Mouse (Mus musculus) ES-Bruce4 (cell line): ENCODE measurements around the gene Prkd3. TPM values are rescaled to one million over a fixed set of nuclear protein-coding genes. Genes with fewer than 3 reads are reported as not detected.

Experiments
- H3K27ac ChIP-seq: 2 replicates; pipeline ENCODE4 v1.5.1; 2012; ENCODE audit warnings: low read length, inconsistent platforms; ENCODE audit not compliant: insufficient read depth
- H3K27me3 ChIP-seq: 2 replicates; pipeline ENCODE4 v1.6.1; 2012; ENCODE audit warnings: mild to moderate bottlenecking, low read length, inconsistent platforms; ENCODE audit not compliant: control insufficient read depth, poor library complexity, insufficient read depth, severe bottlenecking
- H3K36me3 ChIP-seq: 2 replicates; pipeline ENCODE4 v1.6.1; 2012; ENCODE audit warnings: inconsistent platforms, mild to moderate bottlenecking, low read length, moderate library complexity; ENCODE audit not compliant: control insufficient read depth, poor library complexity, insufficient read depth, severe bottlenecking
- H3K4me1 ChIP-seq: one replicate; pipeline ENCODE4 v1.8.1; 2011; ENCODE audit warnings: low read length; ENCODE audit not compliant: control insufficient read depth, insufficient read depth
- H3K4me3 ChIP-seq: 2 replicates; pipeline ENCODE4 v1.5.1; 2011; ENCODE audit warnings: low read depth, mild to moderate bottlenecking, low read length
- H3K9ac ChIP-seq: 2 replicates; pipeline ENCODE4 v1.6.1; 2012; ENCODE audit warnings: low read depth, mild to moderate bottlenecking, inconsistent platforms; ENCODE audit not compliant: poor library complexity, severe bottlenecking
- H3K9me3 ChIP-seq: replicated peaks from 2 replicates; pipeline ENCODE4 v1.6.1; 2012; ENCODE audit warnings: mild to moderate bottlenecking, low read length, inconsistent platforms; ENCODE audit not compliant: control insufficient read depth, poor library complexity, insufficient read depth, severe bottlenecking
- CTCF ChIP-seq: IDR thresholded peaks from one replicate; pipeline ENCODE4 v1.8.1; 2011; ENCODE audit warnings: low read depth, low read length
- EP300 ChIP-seq: IDR thresholded peaks from 2 replicates; pipeline ENCODE4 v1.6.1; 2011; ENCODE audit warnings: low read depth, low read length; ENCODE audit not compliant: insufficient read depth
- POLR2A ChIP-seq: IDR thresholded peaks from one replicate; pipeline ENCODE4 v1.8.1; 2011; ENCODE audit warnings: low read length; ENCODE audit not compliant: insufficient read depth
- polyA plus RNA-seq: library from polyadenylated mRNA; stranded (reverse); fragments of >200 nt; gene quantifications from 2 replicates; pipeline ENCODE4 v1.2.4, GENCODE M21; 2011; ENCODE audit warnings: low read depth; ENCODE audit not compliant: missing spikeins, insufficient read depth, insufficient read length

Prkd3 gene
- polyA plus RNA-seq, 1 experiment = 37.5 TPM

DNA sequence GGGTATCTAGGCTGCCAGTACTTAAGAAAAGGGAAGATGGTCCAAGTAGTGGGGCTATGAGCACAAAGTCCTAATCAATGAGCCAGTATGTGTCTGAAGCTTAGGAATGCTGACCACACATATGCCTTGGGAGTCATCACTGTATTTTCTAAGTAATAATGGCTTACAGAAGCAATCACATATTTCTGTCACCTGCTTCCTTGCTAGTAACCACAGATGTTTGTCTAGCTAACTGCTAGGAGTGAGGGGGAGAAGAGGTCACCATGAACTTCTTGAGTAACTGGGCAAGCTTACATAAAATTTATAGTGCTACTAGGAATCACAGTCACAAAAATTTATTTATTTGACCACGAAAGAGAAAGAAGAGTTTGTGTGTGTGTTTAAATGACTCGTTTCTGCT lies 22.5 kb downstream of the Prkd3 start:
- Histone ChIP-seq H3K36me3 (no peaks in the 10 kb centered on the region), H3K9me3 (no peaks in the 10 kb centered on the region), H3K9ac (no peak overlapping the region), H3K27ac (no peak overlapping the region), H3K4me1 (peaks cover 1% of the 10 kb centered on the region), H3K27me3 (no peaks in the 10 kb centered on the region), H3K4me3 (no peak overlapping the region)
- no peak for TF ChIP-seq POLR2A
- TF ChIP-seq EP300 = no peak
- TF ChIP-seq CTCF = no peak

DNA sequence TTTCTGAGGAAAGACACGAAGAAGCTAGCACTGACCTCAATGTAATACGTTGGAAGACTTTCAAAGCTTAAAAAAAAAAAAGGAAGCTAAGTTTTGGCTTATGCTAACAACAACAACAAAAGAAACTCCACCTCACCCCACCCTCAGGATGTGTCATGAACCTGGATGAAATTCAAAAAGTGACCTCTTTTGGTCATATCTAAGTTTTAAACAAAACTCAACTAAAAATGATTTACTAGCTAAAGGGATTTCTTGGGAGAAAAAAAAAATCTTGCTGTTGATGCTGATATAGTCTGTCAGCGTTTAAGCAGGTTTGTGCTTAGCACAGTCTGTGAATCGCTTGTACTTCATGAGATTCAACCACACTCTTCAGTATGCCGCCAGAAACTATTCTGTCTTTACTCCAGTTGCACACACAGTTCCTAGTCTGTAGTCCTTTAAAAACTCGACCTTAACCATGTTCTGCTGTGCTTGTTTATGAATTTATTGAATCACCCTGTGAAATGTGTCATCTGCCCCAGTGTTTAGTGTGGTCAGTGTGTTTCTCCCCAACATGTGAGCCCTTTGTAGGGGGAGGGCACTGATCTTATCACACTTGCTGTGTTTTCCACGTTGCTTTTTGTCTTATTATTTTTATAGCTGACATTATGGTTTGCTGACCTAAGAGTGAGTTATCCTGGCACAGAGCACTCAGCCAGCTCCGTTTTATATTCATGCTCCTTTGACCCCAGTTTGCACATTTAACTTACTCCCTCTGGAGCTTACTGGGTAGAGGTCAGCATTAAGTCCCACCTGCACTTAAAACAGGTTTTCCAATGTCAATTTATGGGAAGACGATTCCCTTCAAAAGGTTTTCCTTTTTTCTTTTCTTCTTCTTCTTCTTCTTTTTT lies 25.4 kb downstream of the Prkd3 start:
- Histone ChIP-seq H3K9me3 (no peaks in the 10 kb centered on the region), H3K27ac (no peak overlapping the region), H3K27me3 (no peaks in the 10 kb centered on the region), H3K4me1 (peaks cover 2% of the 10 kb centered on the region), H3K36me3 (no peaks in the 10 kb centered on the region), H3K4me3 (no peak overlapping the region), H3K9ac (no peak overlapping the region)
- TF ChIP-seq POLR2A (no peak), EP300 (no peak), CTCF (no peak)

DNA sequence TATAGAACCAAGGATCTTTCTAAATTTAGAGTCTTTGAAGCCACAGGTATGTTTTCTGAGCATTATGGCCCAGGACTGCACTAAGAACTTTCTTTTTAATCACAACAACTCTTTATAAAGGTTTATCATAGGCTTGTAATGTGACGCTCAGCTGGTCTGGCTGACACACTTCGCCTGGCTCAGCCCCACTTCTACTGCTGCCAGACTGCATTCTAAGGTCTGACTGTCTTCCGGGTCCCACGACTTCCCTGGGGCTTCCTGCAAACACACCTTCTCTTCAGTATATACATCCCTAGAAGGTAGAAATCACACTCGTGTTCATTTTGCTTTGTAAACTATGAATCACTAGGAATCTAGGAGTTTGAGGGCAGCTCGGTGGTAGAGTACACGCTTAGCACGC lies 26.2 kb downstream of the Prkd3 start:
- H3K36me3 ChIP-seq = no peaks in the 10 kb centered on the region
- H3K4me3 ChIP-seq = no peak overlapping the region
- no peaks in the 10 kb centered on the region for H3K27me3 ChIP-seq
- no peaks in the 10 kb centered on the region for H3K9me3 ChIP-seq
- H3K27ac ChIP-seq = no peak overlapping the region
- H3K9ac ChIP-seq = no peak overlapping the region
- H3K4me1 ChIP-seq = peaks cover 2% of the 10 kb centered on the region
- TF ChIP-seq POLR2A = no peak
- TF ChIP-seq EP300 = no peak
- no peak for TF ChIP-seq CTCF

DNA sequence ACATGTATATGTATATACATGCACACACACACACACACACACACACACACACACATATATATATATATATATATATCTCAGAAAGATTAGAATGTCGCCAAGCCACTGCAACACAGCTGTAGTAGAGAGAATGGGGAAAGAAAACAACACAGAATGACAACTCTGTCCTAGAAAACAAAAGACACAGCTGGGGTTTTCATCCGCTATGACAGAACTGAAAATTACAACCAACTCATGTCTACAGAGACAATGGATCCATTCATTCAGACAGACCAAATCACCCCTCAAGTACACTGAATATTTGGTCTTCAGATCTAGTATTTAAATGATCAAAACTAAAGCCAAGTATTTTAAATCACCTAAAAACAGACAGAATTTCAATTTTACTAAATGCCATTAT lies 26.9 kb downstream of the Prkd3 start:
- no peak overlapping the region for H3K27ac ChIP-seq
- TF ChIP-seq EP300 = no peak
- TF ChIP-seq CTCF = no peak
- TF ChIP-seq POLR2A = no peak
- H3K4me1 ChIP-seq = peaks cover 2% of the 10 kb centered on the region
- H3K4me3 ChIP-seq = no peak overlapping the region
- H3K27me3 ChIP-seq = no peaks in the 10 kb centered on the region
- no peaks in the 10 kb centered on the region for H3K9me3 ChIP-seq
- no peak overlapping the region for H3K9ac ChIP-seq
- no peaks in the 10 kb centered on the region for H3K36me3 ChIP-seq

DNA sequence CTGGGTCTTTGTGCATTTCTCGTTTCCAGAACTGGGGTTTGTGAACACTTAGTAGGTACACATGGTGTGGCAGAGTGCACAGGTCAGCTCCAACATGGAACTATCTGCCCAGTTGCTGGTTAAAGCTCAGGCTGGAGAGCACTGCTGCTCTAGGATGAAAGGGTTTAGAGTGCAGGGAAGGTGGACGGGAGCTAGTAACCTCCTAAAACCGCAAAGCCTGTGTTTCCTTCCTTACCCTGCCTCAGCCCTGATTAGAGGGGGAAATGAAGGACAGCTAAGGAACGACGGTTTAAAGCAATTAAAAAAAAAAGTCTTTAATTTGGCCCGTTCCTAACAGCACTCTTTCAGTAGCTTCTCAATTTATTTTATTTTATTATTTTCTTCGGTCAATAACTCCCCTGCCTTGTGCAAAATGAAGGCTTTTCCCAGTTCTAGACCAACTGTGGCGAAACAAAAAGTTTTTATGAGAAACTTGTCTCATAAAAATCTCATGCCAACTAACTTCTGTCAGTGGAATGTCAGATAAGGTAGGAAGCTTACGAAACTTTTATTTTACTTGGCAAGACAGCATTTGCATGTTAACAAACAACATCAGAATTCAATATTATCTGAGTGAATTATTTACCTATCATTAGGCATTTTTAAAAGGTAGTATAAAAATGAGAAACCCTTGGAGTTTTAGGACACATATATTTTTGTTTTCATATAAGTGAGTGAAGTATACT lies 28.2 kb downstream of the Prkd3 start:
- H3K9me3 ChIP-seq = no peaks in the 10 kb centered on the region
- H3K4me1 ChIP-seq = peaks cover 2% of the 10 kb centered on the region
- no peak overlapping the region for H3K9ac ChIP-seq
- no peak for TF ChIP-seq EP300
- no peak for TF ChIP-seq POLR2A
- TF ChIP-seq CTCF = no peak
- no peak overlapping the region for H3K4me3 ChIP-seq
- no peaks in the 10 kb centered on the region for H3K27me3 ChIP-seq
- no peaks in the 10 kb centered on the region for H3K36me3 ChIP-seq
- no peak overlapping the region for H3K27ac ChIP-seq

DNA sequence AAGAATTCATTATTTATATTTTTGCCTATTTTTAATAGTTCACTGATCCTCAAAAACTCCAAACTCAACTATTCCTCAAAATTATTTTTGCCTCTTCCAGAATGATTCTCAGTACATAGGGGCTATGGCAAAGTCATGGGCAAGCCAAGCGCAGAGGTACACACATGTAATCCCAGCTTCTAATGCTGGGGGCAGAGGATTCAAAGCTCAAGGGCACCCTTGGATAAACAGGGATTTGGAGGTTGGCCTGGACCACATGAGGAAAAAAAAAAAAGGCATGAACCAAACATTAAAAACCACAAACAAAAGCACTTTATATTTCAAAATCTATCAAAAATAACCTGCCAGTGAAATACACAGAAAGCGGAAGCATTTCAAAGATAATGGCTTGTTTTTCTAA lies 29.1 kb downstream of the Prkd3 start:
- H3K9ac ChIP-seq = no peak overlapping the region
- H3K4me1 ChIP-seq = peaks cover 2% of the 10 kb centered on the region

More for the DNA sequence above, 29.1 kb downstream of the Prkd3 start:
- Histone ChIP-seq H3K9me3 (no peaks in the 10 kb centered on the region), H3K27me3 (no peaks in the 10 kb centered on the region), H3K4me3 (no peak overlapping the region), H3K27ac (no peak overlapping the region), H3K36me3 (no peaks in the 10 kb centered on the region)
- TF ChIP-seq POLR2A (no peak), CTCF (no peak), EP300 (no peak)
